Mouse (Mus musculus) left cerebral cortex, postnatal 14 days (tissue): ENCODE measurements around the gene Brca2. TPM values are rescaled to one million over a fixed set of nuclear protein-coding genes. Genes with fewer than 3 reads are reported as not detected.
"Not testable (repeated sequence)": the region's sequence is repeated elsewhere in the genome, so short reads cannot be mapped to it uniquely, and the experiment has no call there.

Source experiments
- DNase-seq, 2 experiments: peaks; one replicate each; pipeline ENCODE4 v3.0.0; 2021 to 2022; ENCODE audit warnings: low spot score in 2 of 2, mixed read lengths in 1 of 2
- intact Hi-C: fragments of 180-260 bp; cut with DNase I; formaldehyde crosslinking; loops from one replicate; pipeline ENCODE4 v1.15.1; 2025
- long read RNA-seq, 2 experiments: library from polyadenylated mRNA; stranded (forward); transcript quantifications; one replicate each; pipeline ENCODE4 v2.0.0; 2021
- total RNA-seq, 2 experiments: library from RNA; stranded (reverse); gene quantifications; 2 replicates each; pipeline ENCODE4 v1.2.3; 2021

Brca2 gene
- total RNA-seq: 1 to 10 TPM; 6.8 to 7.3 TPM
- long read RNA-seq, experiment 1, partial matches to known transcripts: 4 of 5 reads
- long read RNA-seq, experiment 1, other reads (novel, unspliced or antisense): 0 of 5 reads
- long read RNA-seq, experiment 2, partial matches to known transcripts: 0 of 2 reads
- long read RNA-seq, experiment 2, other reads (novel, unspliced or antisense): 2 of 2 reads

DNA sequence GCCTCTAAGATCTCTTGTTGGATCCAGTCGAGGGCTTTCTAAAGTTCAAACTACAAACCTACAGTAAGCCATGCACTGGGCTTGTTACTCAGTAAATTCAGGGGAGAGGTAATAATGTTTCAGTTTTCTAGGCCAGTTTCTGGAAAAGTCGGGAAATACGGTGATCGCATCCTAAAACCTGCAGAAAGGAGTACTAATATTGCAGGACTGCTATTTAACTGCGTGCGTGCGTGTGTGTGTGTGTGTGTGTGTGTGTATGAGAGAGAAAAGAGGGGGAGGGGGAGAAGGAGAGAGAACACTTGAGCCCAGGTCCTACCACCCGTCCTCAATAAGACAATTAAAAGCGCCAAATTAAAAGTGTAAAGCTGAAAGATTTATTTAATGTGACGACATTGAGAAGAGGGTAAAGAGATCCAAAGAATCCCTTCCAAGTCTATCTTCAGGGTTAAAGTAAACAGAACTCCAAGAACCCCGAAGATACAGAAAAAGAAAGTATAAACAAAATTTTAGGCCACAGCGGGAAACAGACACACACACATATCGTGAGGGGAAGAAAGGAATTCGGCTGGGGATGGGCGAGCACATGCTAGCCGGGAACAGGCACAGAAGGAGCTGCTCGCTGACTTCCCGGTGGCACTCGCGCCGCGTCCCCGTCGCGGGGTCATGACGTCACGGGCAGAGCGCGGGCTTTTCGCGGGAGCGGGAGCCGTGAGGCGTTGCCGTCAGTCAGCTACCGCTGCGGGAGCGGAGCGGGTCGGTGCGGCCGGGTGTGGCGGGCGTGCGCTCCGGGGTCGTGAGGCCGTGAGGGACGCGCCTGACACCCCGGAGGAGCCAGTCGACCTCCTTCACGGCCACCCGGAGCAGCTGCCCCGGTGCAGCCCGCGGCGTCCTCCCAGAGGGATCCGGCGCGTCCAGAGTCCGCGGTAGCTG, at the start of gene Brca2:
Gene Brca2 (plus strand): TSS at position 694 of the 930 bp plus-strand sequence.
- DNase-seq: peak; percentile 83 to 92
- intact Hi-C loops: loop anchor here (2.0 kb wide), 1 partner anchor 143 kb away; no protein-coding TSS in a partner anchor

DNA sequence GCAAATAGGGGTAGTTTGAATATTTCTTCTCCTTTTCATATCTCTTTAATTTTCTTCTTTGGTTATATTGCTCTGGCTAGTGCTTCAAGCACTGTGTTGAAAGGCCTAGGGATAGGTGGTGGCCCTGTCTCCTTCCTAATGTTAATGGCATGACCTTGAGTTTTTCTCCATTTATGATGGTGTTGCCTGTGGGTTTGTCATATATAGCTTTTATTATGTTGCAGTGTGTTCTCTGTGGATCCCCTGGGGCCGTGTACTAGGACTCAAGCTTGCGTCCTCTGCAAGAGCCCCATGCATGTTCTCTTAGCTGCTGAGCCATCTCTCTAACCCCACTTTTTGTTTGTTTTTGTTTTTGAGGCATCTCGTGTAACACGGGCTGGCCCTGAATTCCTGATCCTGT, 45.1 kb upstream of the Brca2 start:
- intact Hi-C loops: no loop called here
- DNase-seq: no peak

DNA sequence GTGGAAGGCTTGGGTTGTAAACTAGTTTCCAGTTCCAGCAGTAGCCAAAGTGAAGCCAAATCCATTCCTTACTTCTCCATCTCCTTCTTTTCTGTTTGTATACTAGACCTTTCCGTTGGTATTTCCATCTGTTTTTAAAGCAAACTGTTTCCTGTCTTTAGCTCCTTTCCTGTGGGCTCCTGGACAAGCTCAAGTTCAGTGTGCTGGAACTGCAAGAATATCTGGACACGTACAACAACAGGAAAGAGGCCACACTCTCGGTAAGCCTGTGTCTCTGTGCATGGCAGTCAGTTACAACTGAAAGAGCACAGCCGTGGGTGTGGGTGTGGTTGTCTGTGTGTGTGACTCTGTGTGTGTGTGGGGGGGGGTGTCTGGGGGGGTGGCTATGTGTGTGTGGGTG, 43.8 kb upstream of the Brca2 start:
- intact Hi-C loops: no loop called here
- no peak for DNase-seq

GRCm38 (mm10) chr5:150485198-150485597, 37.2 kb upstream of the Brca2 start:
- no peak for DNase-seq
- intact Hi-C loops: no loop called here

GRCm38 (mm10) chr5:150490285-150490684, 32.1 kb upstream of the Brca2 start:
- intact Hi-C loops: no loop called here
- DNase-seq: no peak

DNA sequence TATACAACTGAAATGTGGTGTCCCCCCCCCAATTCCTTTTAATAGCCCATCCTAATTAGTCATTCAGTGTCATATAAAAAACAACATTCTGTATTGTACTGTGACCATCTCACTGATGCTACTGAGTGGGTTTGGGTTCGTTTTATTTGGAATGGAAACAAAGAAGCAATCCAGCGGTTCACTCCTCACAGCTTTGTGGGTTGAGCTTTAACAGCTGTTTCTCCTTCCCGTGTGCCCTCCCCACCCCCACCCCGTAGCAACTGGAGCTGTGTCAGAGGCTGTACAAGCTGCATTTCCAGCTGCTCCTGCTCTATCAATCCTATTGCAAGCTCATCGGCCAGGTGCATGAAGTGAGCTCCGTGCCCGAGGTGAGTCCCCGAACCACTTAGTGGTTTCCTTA, 31.6 kb upstream of the Brca2 start:
- DNase-seq: no peak
- intact Hi-C loops: no loop called here

DNA sequence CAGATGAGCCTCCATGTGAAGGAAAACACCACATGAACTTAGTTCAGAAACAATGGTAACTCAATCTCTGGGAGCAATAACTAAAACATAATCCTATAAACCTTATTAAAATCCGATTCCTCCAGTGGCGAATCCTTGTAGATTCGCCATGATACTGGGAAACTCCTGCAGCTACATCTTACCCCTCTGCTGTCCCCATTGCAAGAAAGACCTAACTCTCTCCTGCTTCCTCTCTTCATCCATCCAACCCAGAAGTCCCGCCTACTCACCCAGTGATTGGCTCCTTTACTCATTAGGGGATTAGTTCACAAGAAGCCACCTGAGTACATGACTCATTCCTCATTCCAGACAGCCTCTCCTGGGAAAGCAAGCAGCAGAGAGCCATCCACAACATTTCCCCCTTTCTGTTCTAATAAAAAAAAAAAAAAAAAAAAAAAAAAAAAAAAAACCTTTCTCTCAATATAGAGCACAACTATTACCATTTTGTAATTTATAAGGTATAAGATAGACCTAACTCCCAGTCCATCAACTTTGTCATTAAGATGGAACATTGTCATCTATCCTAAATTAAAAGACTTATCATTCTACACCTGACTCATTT, 30.8 kb upstream of the Brca2 start:
- intact Hi-C loops, DNase-seq: not testable (repeated sequence)

DNA sequence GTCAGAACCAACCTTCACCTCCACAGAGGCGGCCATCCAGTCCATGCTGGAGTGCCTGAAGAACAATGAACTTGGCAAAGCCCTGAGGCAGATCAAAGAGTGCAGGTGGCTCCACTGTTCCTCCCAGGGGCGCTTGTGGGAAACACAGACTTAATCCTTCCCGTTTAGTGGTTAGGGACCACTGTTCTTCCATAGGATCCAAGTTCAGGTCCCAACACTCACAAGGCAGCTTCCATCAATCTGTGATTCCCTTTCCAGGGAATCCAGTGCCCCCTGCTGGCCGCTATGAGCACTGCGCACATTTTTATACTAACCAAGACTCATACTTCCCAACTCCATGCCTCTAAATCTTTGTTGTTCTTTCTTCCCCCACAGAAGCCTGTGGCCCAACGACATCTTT, 26.6 kb upstream of the Brca2 start:
- intact Hi-C loops: no loop called here
- peak in 1 of 2 experiments; percentile 30 for DNase-seq

DNA sequence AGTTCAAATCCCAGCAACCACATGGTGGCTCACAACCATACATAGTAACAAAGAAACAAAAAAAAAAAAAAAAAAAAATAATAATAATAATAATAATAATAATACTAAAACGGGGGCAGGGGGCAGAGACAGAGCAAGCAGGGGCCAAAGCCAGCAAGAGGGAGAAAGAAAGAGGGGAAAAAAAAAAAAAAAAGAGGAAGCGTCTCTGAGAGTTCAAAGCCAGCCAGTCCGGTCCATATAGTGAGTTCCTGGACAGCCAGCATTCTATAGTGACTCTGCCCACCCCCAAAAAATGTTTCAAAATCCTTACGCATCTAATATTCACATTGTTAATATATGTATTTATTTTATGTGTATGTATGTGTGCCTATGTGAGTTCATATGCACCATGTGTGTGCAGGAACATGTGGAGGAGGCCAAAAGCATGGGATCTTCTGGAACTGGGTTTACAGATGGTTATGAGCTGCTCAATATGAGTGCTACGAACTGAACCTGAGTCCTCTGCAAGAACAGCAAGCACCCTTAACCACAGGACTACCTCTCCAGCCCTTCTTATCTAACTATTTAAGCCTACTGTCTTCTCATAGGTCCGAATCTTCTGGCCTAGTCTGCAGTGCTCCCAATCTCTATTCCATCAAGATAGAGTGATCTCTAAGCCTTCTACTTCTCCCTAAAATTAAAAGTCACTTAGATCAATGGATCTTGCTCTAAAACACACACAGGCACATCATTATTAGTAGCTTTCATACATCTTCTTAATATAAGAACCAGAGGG, 11.8 kb upstream of the Brca2 start:
- no peak for DNase-seq
- intact Hi-C loops: no loop called here

- intact Hi-C loops: no loop called here
- no peak for DNase-seq
Observed at GRCm38 (mm10) chr5:150513264-150513663, 9.2 kb upstream of the Brca2 start.

DNA sequence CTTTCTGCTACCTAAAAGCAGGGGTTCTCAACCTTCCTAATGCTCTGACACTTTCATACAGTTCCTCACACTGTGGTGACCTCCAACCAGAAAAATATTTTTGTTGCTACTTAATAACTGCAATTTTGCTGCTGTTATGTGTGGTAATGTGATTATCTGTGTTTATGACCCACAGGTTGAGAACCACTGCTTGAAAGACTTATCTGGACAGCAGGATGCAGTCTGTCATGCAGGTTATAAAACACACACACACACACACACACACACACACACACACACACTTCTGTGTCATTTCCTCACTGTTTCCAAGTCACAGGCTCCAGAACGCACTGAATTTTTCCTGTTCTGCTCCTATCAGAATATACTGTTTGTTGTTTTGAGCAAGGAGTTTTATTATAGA, 8.4 kb upstream of the Brca2 start:
- no peak for DNase-seq
- intact Hi-C loops: no loop called here

GRCm38 (mm10) chr5:150518064-150518463, 4.4 kb upstream of the Brca2 start, which contains the start of gene Zar1l:
TSS of gene Zar1l (minus strand) at chr5:150518164.
- intact Hi-C loops: no loop called here
- no peak for DNase-seq

- intact Hi-C loops: no loop called here
Observed at GRCm38 (mm10) chr5:150519551-150519950, 2.9 kb upstream of the Brca2 start.

DNA sequence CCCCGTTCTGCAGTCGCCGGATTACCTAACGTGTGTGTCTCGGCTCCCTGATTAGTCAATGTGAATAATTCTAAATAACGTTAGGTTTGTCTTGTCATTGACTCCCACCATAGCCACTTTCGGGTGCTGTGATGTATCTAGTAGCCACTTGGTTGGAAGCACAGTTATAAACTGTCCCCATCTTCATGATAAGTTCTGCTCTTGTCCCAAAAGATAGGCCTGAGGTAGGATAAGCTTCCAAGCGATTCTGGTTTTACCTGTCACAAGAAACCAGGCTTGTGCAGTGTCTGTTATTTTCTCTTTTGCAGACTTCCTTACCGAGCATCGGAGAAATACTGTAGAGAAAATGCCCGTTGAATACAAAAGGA, 421 bp downstream of the Brca2 start:
- DNase-seq: no peak
- intact Hi-C loops: loop anchor here (2.0 kb wide), 1 partner anchor 142 kb away; no protein-coding TSS in a partner anchor

More at GRCm38 (mm10) chr5:150519551-150519950, 2.9 kb upstream of the Brca2 start:
- peak in 1 of 2 experiments; percentile 35 for DNase-seq

DNA sequence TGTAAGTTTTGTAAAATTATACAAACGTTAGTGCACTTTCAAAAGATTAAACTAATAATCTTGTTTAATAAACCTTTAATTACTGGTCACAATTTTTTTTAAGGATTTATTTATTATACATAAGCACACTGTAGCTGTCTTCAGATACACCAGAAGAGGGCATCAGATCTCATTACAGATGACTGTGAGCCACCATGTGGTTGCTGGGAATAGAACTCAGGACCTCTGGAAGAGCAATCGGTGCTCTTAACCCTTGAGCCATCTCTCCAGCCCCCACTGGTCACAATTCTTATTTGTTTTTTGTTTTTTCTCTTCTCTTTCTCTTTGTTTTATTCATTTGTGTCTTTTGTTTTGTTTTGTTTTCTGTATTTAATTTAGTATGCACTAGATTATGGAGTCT, 2.8 kb downstream of the Brca2 start:
- intact Hi-C loops: no loop called here
- no peak for DNase-seq

DNA sequence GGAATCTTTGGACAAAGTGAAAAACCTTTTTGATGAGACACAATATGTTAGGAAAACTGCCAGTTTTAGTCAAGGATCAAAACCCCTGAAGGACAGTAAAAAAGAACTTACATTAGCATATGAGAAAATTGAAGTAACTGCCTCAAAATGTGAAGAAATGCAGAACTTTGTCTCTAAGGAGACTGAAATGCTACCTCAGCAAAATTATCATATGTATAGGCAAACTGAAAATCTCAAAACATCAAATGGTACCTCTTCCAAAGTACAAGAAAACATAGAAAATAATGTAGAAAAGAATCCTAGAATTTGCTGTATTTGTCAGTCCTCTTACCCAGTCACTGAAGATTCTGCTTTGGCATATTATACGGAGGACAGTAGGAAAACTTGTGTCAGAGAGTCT, 18.9 kb downstream of the Brca2 start:
- intact Hi-C loops: no loop called here

DNA sequence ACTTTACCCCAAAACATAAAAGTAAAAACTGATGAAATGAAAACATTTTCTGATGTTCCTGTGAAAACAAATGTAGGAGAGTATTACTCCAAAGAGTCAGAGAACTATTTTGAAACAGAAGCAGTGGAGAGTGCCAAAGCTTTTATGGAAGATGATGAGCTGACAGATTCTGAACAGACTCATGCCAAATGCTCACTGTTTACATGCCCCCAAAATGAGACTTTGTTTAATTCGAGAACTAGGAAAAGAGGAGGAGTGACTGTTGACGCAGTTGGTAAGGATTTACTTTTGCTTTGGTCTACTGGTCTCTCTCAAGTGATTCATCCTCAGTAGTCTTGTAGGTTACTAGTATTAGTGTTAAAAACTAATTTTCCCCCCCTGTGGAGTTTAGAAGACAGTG, 20.8 kb downstream of the Brca2 start:
- no peak for DNase-seq
- intact Hi-C loops: no loop called here

More for the DNA sequence above, 18.9 kb downstream of the Brca2 start:
- no peak for DNase-seq

GRCm38 (mm10) chr5:150551637-150552036, 29.2 kb downstream of the Brca2 start:
- intact Hi-C loops: no loop called here
- peak; percentile 18 to 35 for DNase-seq

DNA sequence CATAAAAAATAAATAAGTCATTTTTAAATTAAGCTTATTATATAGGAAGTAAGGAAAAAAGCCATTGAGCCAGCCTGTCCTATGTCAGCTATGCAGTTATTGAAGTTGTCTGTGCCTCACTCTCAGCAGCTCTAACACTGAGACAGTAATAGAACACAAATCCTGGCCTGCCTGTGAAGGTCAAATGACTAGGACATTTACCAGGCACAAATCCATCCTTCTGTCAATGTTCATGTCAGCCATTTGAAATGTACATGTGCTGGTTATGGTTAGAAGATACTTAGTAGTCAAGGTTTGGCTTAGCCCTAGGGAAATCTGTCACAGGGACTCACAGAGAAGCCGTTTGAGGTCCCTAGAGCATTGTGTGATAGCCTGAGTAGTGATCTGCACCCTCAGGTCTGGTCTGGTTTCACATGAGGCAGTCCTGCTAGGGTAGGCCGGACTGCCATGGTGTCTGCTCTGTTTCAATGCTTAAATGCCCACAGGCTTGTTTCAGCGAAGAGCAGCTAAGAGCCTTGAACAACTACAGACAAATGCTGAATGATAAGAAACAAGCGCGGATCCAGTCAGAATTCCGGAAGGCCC, 37.2 kb downstream of the Brca2 start:
- intact Hi-C loops: no loop called here
- DNase-seq: no peak
